Mouse (Mus musculus) retina, postnatal 7 days (tissue): ENCODE measurements at regions not wholly inside any gene's neighbourhood (a gene's known extent, or its start where the extent isn't known, plus 50 kb on each side); places are given as distances from the start of the nearest gene placed in this dataset.

Experiments used
- DNase-seq: peaks from one replicate; pipeline ENCODE4 v3.0.0-alpha.2; 2012; ENCODE audit warnings: low read depth, low spot score

DNA sequence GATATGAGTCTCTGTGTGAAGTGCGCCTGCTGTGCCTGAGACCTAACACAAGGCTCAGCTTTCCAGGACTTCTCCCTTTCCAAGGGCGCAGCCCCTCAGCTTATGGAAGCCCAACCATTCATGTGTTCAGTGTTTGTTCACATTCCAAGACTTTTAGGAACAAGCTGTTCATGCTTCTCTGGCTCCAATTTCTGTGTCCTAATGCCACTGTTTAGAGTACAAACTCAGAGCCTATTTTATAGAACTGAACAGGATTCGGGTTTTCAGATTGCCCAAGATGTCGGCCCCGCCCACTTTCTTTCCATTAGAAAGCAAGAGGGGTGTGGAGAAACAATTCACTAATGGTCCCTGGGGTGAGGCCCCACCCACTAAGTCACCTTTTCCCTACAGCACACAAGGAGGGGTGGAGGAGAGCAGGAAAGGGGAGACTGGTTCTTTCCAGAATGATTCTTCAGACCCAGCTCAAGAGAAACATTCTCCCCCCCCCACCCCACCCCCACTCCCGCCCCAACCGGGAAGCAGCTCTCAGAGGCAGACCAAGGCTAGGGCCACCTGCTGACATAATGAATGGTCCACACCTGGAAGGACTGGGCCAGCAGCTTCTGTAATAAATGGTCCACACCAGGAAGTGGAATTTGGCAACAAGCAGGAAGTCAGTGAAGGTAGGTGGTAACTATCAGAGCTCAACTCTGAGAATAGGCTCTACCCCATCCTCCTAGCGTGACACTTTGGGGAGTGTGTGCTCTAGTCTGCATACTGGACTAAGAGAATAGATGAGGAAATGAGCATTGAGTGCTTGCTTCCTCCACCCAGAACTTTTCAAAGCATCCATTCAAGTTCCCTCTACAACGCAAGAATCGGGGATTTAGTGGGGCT, 120.2 kb upstream of the Zfp648 start:
- DNase-seq: no peak

DNA sequence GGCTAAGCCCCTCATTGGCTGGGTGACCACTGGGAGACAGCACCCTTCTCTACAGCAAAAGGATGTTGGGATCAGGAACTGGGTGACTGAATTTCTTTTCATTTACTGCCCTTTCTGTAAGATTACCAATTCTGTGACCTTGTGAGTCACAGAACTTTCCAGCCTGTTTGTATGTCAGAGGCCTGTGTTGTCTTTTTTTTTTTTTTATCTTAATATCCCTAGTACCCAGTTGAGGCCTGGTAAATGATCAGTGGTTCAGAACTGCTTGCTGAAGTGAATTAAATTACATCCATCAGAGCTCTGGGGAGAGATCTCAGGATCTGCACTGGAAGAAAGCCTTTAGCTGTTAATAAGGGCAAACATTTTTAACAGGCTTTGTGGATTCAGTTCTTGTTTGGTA, 114.8 kb upstream of the Zfp648 start:
- DNase-seq: no peak

DNA sequence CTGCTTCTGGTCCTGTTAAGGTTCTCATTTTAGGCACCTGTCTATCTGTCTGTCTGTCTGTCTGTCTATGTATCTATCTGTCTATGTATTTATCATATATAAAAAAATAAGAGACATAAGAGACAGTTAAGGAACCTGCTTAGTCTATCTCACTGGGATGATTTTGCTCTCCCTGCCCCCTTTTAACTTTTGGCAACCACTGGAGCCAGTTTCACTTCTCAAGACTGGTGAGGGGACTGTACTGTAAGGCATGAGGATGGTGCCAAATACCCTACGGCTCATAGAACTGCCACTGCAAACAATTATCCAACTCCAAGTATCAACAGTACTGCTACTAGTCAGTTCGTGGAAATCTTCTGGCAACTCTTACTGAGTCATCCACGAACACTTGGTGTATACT, 111.2 kb upstream of the Zfp648 start:
- DNase-seq: no peak

DNA sequence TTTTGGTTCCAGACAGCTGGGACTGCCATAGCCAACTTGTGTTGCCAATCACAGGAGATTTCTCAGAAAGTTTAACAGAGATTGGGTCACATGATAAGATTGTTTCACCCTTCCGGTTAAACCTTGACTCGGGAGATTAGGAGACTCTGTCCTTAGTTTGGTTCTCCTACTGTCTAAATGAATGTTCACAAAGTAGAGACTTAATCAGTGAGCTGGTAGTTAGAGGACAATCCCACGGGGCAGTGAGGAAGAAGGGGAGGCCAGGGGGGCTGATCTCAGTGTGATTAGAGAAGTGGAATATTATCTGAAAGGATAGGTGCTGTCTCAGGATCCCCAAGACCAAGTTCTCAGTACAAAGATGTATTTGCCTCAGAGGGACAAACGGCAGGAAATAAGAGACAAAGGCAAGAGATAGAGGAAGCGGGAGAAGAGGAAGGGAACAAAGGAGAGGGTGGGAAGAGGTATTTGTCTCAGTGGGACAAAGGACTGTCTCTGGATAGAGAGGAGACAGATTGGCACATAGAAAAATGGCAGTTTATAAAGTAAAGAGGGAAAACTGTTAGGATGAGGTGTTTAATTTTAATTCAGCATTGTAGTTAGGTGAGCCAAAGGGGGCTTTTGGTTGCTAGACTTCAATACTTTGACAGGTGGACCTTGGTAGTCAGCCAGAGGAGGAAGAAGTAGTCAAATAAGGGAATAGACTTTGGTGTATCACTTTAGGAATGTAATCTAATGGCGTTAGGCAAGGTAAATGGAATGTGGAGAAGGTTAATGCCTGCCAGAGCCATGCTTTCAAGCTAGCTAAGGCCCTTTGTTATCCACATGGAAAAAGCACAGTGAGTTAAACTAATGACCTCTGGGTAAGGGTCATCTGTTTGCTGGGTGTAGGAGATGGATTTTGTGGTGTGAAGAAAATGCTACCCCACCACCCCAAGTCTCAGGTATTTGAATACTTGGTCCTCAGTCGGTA, 110.2 kb upstream of the Zfp648 start:
- no peak for DNase-seq

DNA sequence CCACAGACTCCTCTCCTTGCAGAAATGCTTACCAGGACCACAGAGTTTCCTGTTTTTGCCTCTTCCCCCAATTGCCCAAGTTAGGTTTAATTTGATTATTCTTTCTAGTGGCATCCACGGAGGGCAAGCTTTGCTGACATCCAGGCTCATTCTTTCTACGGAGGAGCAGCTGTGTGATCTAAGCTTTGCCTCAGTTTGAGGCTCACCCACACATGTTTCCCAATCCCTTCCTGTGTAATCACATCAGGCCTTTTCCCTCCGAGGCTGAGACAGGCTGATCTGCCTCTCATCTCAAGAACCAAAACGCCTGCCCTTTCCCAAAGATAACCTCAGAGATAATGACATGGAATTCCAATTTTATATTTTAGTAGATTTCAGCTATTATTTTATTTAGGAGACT, 107.4 kb upstream of the Zfp648 start:
- DNase-seq: no peak

DNA sequence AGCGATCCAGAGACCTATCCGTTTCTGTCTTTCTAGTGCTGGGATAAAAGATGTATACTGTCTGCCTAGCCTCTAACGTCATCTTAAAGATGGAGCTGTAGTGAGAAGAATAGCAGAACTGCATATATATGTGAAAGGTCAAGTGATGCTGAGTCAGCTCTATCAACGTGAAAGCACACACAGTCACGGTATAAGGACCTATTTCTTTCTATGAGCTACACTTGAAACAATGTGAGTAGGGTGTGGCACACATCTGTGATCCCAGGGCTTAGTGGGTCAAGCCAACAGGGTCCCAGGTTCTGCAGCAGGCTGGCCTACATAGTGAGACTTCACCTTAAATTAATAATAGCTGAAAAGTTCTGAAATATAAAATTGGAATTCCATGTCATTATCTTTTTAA, 106.6 kb upstream of the Zfp648 start:
- DNase-seq: no peak

DNA sequence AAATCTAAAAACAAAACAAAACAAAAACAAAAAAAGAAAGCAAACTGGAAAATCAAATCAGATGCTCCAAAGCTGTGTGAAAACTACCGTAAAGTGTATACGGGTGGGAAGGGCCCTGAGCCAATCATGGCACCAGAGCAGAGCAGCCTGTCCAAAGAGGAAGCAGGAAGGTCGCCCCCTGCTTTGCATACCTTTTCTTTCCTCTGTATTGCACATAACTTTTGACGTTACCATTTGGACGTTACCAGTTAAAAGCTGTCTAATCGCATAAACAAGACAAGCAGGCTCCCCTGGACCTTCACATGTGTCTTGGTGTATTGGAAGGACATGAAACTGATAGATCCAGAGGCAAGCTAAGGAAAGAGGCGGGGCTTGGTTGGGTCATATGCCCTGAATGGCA, 104.9 kb upstream of the Zfp648 start:
- DNase-seq: no peak

DNA sequence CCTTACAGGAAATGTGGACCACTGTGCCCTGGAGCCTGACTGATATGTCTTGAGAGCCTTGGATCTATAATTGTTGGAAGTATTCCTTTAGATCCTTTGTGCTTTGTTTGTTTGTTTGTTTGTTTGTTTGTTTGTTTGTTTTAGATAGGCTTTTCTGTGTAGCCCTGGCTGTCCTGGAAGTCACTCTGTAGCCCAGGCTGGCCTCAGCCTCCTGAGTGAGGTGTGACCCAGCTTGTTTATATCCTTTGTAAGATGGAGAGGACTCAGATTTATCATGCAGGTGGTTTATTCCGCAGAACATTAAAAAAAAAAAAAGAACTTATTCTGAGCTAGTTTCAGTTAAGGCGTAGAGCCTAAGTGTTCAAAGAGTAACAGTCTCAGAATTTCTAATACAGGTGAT, 104.1 kb upstream of the Zfp648 start:
- no peak for DNase-seq

DNA sequence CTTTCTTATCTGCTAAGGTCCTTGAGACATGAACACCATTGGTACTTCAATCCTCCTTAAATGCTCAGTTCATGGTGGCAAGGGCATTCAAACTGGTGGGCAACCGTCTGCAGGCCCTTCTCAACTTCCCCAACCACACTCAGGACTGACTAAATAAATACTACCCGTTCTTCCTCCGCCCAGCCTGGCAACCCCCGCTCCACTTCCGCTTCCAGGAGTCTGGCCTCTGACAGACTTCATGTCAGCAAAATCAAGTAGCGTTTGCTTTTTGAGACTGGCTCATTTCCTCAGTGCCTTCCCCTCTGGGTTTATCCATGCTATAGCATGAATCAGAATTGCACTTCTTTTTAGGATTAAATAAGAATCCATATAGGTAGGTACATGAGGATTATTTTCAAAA, 103.3 kb upstream of the Zfp648 start:
- DNase-seq: no peak

DNA sequence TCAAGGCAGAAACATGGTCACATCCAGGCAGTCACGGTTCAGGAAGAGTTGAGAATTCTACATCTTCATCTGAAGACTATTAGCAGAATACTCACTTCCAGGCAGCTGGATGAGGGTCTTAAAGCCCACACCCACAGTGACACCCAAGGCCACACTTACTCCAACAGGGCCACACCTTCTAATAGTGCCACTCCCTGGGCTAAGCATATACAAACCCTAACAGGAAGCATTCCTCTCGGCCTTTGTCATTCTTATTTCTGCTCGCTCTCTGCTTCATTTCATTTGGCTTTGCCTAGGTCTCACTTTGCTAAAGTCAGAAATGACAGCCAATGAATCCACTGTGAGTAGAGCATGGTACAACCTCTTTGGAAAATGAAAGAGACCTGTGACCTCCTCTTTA, 100.4 kb upstream of the Zfp648 start:
- DNase-seq: no peak

DNA sequence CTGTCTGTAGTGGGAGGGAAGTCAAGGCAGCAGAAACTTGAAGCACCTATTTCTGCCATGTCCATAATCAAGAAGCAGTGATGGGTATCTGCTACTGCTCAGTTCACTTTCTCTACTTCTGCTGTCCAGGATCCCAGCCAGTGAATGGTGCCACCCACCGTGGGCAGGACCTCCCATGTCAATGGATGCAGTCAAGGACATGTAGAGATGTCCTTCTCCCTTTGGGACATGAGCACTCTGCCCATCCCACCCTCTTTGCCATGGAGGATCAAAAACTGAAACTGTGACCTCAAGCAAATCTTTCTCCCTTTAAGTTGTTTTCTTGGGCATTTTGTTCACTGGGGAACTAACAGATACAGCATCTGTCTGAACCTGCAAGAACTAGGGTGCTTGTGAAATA, 99.6 kb upstream of the Zfp648 start:
- DNase-seq: no peak

DNA sequence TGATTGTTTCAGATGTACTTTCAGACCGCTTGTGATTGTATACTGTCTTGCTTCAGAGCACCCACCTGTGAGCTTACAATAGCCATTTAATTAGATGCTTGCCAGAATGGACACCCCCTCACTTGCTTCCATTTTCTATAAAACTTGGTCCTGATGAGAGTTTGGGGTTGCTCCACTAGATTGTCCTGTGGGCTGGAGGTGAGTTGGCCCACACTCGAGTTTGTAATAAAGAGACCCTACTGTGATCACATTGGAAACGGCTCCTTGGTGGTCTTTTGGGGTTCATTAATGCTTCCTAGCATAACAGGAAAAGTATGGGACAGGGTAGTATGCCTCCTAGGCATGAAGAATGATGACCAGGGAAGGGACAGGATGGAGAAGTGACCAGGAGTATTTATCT, 98.8 kb upstream of the Zfp648 start:
- no peak for DNase-seq

DNA sequence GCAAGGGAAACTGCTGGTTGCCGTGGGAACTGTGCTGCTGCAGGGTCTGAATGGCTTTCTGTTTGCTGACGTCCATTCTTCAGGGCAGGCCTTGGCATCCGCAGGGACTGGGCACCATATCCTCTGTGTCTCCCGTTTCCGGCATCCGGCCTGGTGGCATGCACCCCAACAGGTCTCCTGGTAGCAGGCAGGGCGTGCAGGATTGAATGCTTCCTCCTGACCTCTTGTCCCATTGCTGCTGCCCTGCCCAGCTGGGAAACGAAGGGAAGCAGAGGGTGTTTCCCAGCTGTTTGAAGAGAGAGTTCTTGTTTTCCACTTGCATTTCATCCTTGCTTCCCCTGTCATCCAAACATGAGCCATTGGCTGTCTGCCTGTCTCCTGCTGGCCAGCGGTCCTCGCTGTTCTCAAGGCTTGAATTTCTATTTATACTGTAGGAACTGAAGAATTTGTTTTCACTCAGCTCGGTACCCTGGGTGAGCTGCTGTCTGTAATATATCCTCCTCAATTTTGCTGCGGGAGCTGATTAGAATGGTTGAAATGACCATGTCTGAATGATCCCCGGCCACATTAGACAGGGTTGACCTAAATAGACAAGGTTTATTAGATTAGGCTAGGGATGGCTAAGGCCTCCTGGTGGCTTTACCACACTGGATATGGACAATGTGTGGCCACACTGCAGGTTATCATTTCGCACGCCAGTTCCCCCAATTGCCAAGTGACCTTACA, 98.0 kb upstream of the Zfp648 start:
- DNase-seq: no peak

DNA sequence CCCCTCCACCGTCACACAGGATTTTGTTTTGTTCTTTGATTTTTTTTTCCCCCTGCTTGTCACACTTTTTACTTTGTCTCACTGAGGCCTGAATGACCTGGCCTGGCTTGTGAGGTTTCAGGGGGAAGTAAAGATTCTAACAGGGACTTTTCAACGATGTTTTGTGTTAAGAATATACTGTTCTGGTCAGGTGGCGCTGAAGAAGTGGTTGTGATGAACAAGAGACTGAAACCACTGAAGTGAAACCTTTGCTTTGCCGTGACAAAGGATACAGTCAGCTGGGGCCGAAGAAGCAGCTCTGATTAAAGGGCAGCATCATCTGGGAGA, 97.4 kb upstream of the Zfp648 start:
- no peak for DNase-seq

DNA sequence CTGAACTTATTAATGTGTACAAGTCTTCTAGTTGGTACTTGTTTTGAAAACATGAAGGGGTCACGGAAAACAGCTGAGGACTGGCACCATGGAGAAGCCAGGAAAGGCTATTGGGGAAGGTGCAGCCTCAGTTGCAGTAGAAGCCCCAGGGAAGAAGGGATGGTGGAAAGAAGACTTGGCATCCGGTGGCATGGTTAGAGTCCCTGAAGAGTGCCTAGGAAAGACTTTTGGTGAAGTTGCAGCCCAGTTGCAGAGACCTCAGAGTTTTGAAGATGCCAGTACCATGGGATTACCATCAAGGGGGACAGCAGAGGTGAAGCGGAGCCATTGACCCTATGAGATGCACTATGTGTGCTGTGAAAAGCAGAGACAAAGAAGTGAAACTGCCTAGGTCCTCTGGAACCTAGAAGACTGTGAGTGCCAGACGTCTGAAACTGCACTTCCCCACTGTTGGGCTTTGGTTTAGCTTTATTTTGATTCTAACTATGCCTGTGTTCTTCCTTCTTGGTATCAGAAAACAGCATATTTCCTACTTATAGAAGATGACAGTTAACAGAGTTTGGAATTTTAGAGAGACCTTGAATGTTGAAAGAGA, 96.9 kb upstream of the Zfp648 start:
- no peak for DNase-seq

DNA sequence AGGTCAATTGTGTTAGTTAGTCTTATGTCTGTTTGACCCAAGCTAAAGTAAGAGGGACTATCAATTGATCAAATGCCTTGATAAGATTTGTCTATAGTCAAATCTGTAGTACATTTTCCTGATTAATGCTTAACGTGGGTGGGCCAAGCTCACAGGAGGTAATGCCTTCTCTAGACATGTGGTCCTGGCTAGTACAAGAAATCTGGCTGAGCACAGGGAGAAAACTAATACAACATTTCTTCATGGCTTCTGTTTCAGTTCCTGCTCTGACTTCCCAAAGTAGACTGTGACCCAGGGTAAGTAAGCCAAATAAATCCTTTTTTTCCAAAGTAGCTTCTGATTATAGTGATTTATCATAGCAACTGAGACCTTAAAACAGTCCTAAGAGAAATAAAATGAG, 96.2 kb upstream of the Zfp648 start:
- no peak for DNase-seq

DNA sequence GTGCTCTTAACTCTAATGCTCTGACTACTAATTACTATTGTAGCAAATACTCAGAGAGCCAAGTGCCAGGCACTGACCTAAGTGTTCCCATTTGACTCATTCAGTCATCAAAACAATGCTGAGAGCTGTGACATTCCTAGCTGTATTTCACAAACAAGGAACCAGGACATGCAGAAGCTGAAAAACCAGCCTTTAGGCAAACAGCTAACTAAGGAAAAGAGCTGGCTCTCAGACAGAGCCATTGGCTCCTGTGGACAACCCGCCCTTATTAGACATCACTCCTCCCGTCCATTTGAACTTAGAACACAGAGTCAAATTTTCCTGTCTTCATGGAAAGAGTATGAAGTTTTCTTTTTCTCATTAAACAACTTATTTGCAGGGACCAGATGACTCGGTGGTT, 88.5 kb upstream of the Zfp648 start:
- no peak for DNase-seq

DNA sequence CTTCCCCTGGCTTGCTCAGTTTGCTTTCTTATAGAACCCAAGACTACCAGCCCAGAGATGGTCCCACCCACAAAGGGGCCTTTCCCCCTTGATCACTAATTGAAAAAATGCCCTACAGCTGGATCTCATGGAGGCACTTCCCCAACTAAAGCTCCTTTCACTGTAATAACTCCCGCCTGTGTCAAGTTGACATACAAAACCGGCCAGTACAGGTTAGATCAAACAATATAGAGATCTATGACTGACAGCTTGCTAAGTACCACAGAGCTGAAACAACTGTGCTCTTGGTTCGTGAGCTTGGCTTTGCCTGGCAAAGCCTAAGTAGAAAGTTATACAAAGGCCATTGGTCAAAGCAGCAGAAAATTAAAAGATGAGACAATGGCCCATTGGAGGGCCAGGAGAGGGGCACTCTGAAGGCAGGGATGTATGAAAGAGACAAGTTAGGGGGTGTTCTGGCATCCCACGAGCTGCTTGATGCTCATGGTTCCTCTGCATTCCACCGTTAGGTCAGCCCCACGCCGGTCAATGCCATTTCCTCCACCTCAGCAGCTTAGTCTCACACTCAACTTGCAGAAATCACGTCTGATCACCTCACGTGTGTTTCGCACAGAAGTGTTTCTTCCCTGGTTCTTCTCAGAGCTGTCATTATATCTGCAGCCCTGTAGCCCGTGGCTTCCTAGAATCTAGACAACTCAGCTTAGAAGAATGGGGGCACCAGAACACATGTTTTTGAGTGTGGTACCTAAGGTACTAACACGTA, 87.5 kb upstream of the Zfp648 start:
- DNase-seq: no peak

DNA sequence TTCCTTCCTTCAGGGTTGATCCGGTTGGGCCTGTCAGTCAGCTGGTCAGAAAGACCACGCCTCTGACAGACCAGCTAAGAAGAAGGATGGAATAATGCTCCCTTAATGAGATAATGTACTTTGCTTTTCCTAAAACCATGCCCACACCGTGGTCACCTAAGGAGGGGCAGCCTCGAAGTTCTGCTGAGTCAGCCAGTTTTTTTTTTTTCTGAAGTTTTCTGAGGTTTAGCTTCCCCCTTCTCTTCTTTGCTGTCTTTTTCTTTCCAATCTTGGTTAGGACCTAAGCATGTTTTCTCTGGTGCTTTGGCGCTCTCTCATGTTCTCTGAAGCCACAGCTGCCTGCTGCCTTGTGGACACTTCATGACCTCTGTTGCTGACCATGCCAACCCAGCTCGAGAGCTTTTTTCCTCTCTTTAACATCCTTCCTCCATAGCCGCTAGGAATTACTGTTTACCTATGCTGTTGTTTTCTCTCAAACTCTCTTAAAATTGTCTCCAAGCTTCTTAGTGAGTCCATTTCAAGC, 84.7 kb upstream of the Zfp648 start:
- DNase-seq: no peak

DNA sequence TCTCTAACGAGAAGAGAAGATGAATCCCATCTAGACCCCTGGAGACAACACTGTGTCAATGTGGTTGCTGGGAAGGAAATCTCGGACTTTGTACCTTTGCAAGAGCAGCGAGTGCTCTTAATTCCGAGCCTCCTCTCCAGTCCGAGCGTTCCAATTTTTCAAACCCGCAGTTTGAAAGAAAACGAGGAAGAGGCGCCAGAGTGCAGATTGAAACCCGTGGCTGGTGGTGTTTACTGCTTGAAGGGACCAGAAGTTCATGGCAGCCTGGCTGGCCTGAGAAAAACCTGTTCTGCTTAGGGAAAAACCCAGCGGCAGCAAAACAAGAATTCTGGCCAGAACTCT, 83.7 kb upstream of the Zfp648 start:
- no peak for DNase-seq
